Mouse (Mus musculus): ENCODE data around the gene Rgs12.

GRCm38 (mm10) chr5:35035795-35036194 lies 86.5 kb downstream of the Rgs12 start:
- TF ChIP-seq TCF3 (IDR thresholded peaks at IDR 0.05; ENCODE audit: insufficient read length, low read depth) = no peak
- no peak for TF ChIP-seq MYOG (IDR thresholded peaks at IDR 0.05; ENCODE audit: control insufficient read depth in 1 of 3, insufficient read depth in 1 of 3, insufficient read length in 2 of 3, low read depth in 2 of 3)
- no peak for TF ChIP-seq POLR2AphosphoS2 (IDR thresholded peaks at IDR 0.05; ENCODE audit: insufficient read length, low read depth)
- TF ChIP-seq POLR2A (IDR thresholded peaks at IDR 0.05; ENCODE audit: insufficient read length, low read depth) = no peak
- no peak for TF ChIP-seq E2F4 (IDR thresholded peaks at IDR 0.05; ENCODE audit: insufficient read depth)
- TF ChIP-seq USF1 (IDR thresholded peaks at IDR 0.05; ENCODE audit: low read depth) = no peak
- TF ChIP-seq MAX (IDR thresholded peaks at IDR 0.05; ENCODE audit: low read depth) = no peak
- no peak for TF ChIP-seq TCF12 (IDR thresholded peaks at IDR 0.05; ENCODE audit: insufficient read depth, poor library complexity, severe bottlenecking)
- no peak for TF ChIP-seq MYOD1 (IDR thresholded peaks at IDR 0.05; ENCODE audit: control insufficient read depth in 1 of 3, insufficient read length in 2 of 3, low read depth in 2 of 3)

All from myocyte (in vitro differentiated cells).